In the genomic region with DNA sequence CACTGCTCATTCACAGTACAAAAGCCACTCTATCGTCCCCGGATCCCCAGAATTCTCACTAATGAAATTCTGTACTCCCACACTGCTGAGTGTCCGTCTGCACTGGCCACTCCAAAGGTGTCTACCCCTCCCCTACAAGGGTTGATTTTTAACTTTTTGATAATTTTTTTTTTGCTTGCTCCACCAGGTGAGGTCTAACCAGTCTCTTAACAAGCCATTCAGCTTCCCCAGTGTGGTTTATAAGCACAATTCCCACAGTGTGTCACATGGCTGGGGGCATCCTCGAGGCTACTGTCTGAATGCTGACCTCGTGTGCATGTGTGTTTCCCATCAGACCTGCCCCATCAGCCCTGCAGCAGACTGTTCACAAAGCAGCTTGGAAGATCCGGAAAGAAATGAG, we compare ENCODE assay signal across 27 mouse cellular contexts. TPM values are rescaled to one million over a fixed set of nuclear protein-coding genes. Genes with fewer than 3 reads are reported as not detected.
A peak's percentile ranks its signal among the peaks of the same experiment; 100 is the strongest.
DNase-seq lines count a peak whose midpoint lies in the region; ATAC-seq and TF ChIP-seq lines count a peak whose summit lies in the region.
"Had no signal": no experiment of that assay in that cellular context is flagged by ENCODE, and none has a peak within 500 bp of the region (broad histone marks: within the 10 kb centered on the region; RNA-seq: fewer than 3 reads in every experiment).

No protein-coding gene starts in this region.

- H3K4me2 ChIP-seq in heart, embryonic 11.5 days: no peak overlapping the region
- no peak overlapping the region for H3K4me2 ChIP-seq in midbrain, embryonic 12.5 days (replicated peaks)
- no peak overlapping the region for H3K4me2 ChIP-seq in midbrain, embryonic 16.5 days (ENCODE audit: low read length)
- no peak overlapping the region for H3K4me2 ChIP-seq in liver, postnatal 0 days (ENCODE audit: low read depth, low read length)
- H3K4me2 ChIP-seq: heart, embryonic 15.5 days; limb, embryonic 12.5 days; liver, embryonic 11.5 days; neural tube, embryonic 13.5 days had no signal

- no peaks in the 10 kb centered on the region for H3K9me3 ChIP-seq in heart, embryonic 10.5 days
- H3K9me3 ChIP-seq in heart, embryonic 11.5 days (replicated peaks; ENCODE audit: control insufficient read depth, low read length): no peaks in the 10 kb centered on the region
- H3K9me3 ChIP-seq in midbrain, embryonic 12.5 days: no peaks in the 10 kb centered on the region
- no peaks in the 10 kb centered on the region for H3K9me3 ChIP-seq in midbrain, embryonic 16.5 days (replicated peaks; ENCODE audit: control insufficient read depth, low read length, poor library complexity, severe bottlenecking)
- no peaks in the 10 kb centered on the region for H3K9me3 ChIP-seq in liver, postnatal 0 days (ENCODE audit: low read length)
- H3K9me3 ChIP-seq: heart, embryonic 15.5 days; limb, embryonic 12.5 days; neural tube, embryonic 13.5 days had no signal

- no peak for TF ChIP-seq EP300 in liver, postnatal 0 days (IDR thresholded peaks at IDR 0.05; ENCODE audit: low read depth)

- no peak for ATAC-seq in heart, embryonic 11.5 days (replicated peaks; ENCODE audit: insufficient number of reproducible peaks, low FRiP score, low TSS enrichment)
- no peak for ATAC-seq in midbrain, embryonic 12.5 days (ENCODE audit: low FRiP score, low read depth)
- ATAC-seq in midbrain, embryonic 16.5 days: no peak
- no peak for ATAC-seq in liver, postnatal 0 days
- ATAC-seq: activated CD4-positive, CD25-positive, alpha-beta regulatory T cell, adult 4 months; forebrain, embryonic 16.5 days; hindbrain, embryonic 16.5 days had no signal

- peaks cover 68% of the 10 kb centered on the region for H3K4me1 ChIP-seq in heart, embryonic 10.5 days
- peaks cover 30% of the 10 kb centered on the region for H3K4me1 ChIP-seq in heart, embryonic 11.5 days (ENCODE audit: control insufficient read depth, insufficient read depth, low read length)
- H3K4me1 ChIP-seq in midbrain, embryonic 12.5 days: 0 out of 2 replicates have a peak, but pooled peaks cover 9% of the 10 kb centered on the region
- H3K4me1 ChIP-seq in midbrain, embryonic 16.5 days (ENCODE audit: control insufficient read depth, insufficient read depth, low read length): 0 out of 2 replicates have a peak, but pooled peaks cover 10% of the 10 kb centered on the region
- H3K4me1 ChIP-seq in liver, postnatal 0 days (ENCODE audit: insufficient read depth): no peaks in the 10 kb centered on the region

- H3K9ac ChIP-seq in heart, embryonic 11.5 days (ENCODE audit: low read depth, low read length): no peak overlapping the region
- no peak overlapping the region for H3K9ac ChIP-seq in midbrain, embryonic 12.5 days (replicated peaks)
- H3K9ac ChIP-seq in midbrain, embryonic 16.5 days (ENCODE audit: low read depth, low read length): no peak overlapping the region
- H3K9ac ChIP-seq in liver, postnatal 0 days (replicated peaks): no peak overlapping the region
- H3K9ac ChIP-seq: heart, embryonic 15.5 days; limb, embryonic 12.5 days; neural tube, embryonic 13.5 days had no signal

- no peaks in the 10 kb centered on the region for H3K27me3 ChIP-seq in heart, embryonic 10.5 days (ENCODE audit: insufficient read depth, poor library complexity, severe bottlenecking)
- H3K27me3 ChIP-seq in heart, embryonic 11.5 days (ENCODE audit: control insufficient read depth, insufficient read depth, low read length): no peaks in the 10 kb centered on the region
- H3K27me3 ChIP-seq in midbrain, embryonic 12.5 days: peaks cover 12% of the 10 kb centered on the region; the same call in 1 of the 2 replicates
- H3K27me3 ChIP-seq in midbrain, embryonic 16.5 days (ENCODE audit: control insufficient read depth, insufficient read depth, low read depth, low read length): no peaks in the 10 kb centered on the region
- no peaks in the 10 kb centered on the region for H3K27me3 ChIP-seq in liver, postnatal 0 days (ENCODE audit: insufficient read depth, low read length)

- no peak overlapping the region for H3K4me3 ChIP-seq in heart, embryonic 10.5 days
- H3K4me3 ChIP-seq in heart, embryonic 11.5 days (ENCODE audit: low read depth, low read length): no peak overlapping the region
- H3K4me3 ChIP-seq in midbrain, embryonic 12.5 days: no peak overlapping the region
- H3K4me3 ChIP-seq in midbrain, embryonic 16.5 days (ENCODE audit: low read depth, low read length): no peak overlapping the region
- no peak overlapping the region for H3K4me3 ChIP-seq in liver, postnatal 0 days (ENCODE audit: low read depth, low read length)
- H3K4me3 ChIP-seq: erythroblast, embryonic 14.5 days; heart, embryonic 15.5 days; limb, embryonic 12.5 days; megakaryocyte, embryonic 14.5 days; neural tube, embryonic 13.5 days had no signal

- peak overlapping the region; percentile 81; the same call in 1 of the 2 replicates for H3K27ac ChIP-seq in heart, embryonic 10.5 days
- H3K27ac ChIP-seq in heart, embryonic 11.5 days (ENCODE audit: low read depth, low read length): no peak overlapping the region
- 0 out of 2 replicates have a peak overlapping the region, but pooled peaks have one; percentile 42 for H3K27ac ChIP-seq in midbrain, embryonic 12.5 days (replicated peaks)
- no peak overlapping the region for H3K27ac ChIP-seq in midbrain, embryonic 16.5 days (ENCODE audit: low read length)
- H3K27ac ChIP-seq in liver, postnatal 0 days (ENCODE audit: low read depth): no peak overlapping the region
- H3K27ac ChIP-seq: heart, embryonic 15.5 days; limb, embryonic 12.5 days; neural tube, embryonic 13.5 days had no signal

- 63% methylated on average over 6 of the region's 6 CpGs for WGBS in heart, embryonic 10.5 days
- WGBS in heart, embryonic 11.5 days (ENCODE audit: insufficient replicate concordance): 71% methylated on average over 6 of the region's 6 CpGs
- 63% methylated on average over 6 of the region's 6 CpGs for WGBS in midbrain, embryonic 12.5 days
- WGBS in midbrain, embryonic 16.5 days: 49% methylated on average over 6 of the region's 6 CpGs
- 56% methylated on average over 6 of the region's 6 CpGs for WGBS in liver, postnatal 0 days (ENCODE audit: insufficient replicate concordance)

- no peak for TF ChIP-seq CTCF in liver, postnatal 0 days (IDR thresholded peaks at IDR 0.05; ENCODE audit: low read depth)

- no peak for DNase-seq in heart, embryonic 10.5 days (ENCODE audit: low spot score)
- DNase-seq in kidney, postnatal 10 days: peak; percentile 38
- no peak for DNase-seq in gastrocnemius, postnatal 4 days (ENCODE audit: low spot score in 2 of 2)
- DNase-seq in liver, postnatal 0 days: no peak
- DNase-seq: adrenal gland, adult 2 months; adrenal gland, postnatal 36 days; cerebellum, adult 18-20 months; cerebellum, postnatal 10 days; layer of hippocampus, adult 9-11 months; lung, postnatal 36 days; thymus, postnatal 4 days had no signal

- H3K36me3 ChIP-seq in heart, embryonic 10.5 days: no peaks in the 10 kb centered on the region
- H3K36me3 ChIP-seq in heart, embryonic 11.5 days (ENCODE audit: control insufficient read depth, insufficient read depth, low read length): no peaks in the 10 kb centered on the region
- H3K36me3 ChIP-seq in midbrain, embryonic 12.5 days: no peaks in the 10 kb centered on the region
- H3K36me3 ChIP-seq in midbrain, embryonic 16.5 days (ENCODE audit: control insufficient read depth, insufficient read depth, low read length): 0 out of 2 replicates have a peak, but pooled peaks cover 4% of the 10 kb centered on the region
- no peaks in the 10 kb centered on the region for H3K36me3 ChIP-seq in liver, postnatal 0 days (replicated peaks; ENCODE audit: insufficient read depth, low read length)
- H3K36me3 ChIP-seq: heart, embryonic 15.5 days; limb, embryonic 12.5 days; neural tube, embryonic 13.5 days had no signal

RNA-seq across cellular contexts. Expression of a gene that starts 40.9 kb away (rescaled TPM):
- polyA plus RNA-seq in heart, embryonic 10.5 days (2016; fragmentation: Nextera tagmentation; extraction: Ambion mirVana): 0.17 and 0.44 TPM in 2 replicates
- polyA plus RNA-seq in heart, embryonic 11.5 days (2014; fragmentation: Nextera tagmentation; extraction: Ambion mirVana): 0.06 and 0.27 TPM in 2 replicates
- 0.76 and 1.4 TPM in 2 replicates for polyA plus RNA-seq in midbrain, embryonic 12.5 days (2016; fragmentation: Nextera tagmentation; extraction: Ambion mirVana)
- polyA plus RNA-seq in midbrain, embryonic 16.5 days (2015; fragmentation: Nextera tagmentation; extraction: Ambion mirVana): 6.3 and 6.4 TPM in 2 replicates
- total RNA-seq in gastrocnemius, postnatal 4 days (2021): under 1 TPM; 0.59 to 0.88 TPM
- 0.04 and 0.05 TPM in 2 replicates for polyA plus RNA-seq in liver, postnatal 0 days (2015; fragmentation: Nextera tagmentation; extraction: Ambion mirVana)
- total RNA-seq: CH12.LX; common myeloid progenitor, adult 5-6 weeks had no signal
- polyA plus RNA-seq: C2C12 had no signal

RNA-seq across cellular contexts. Expression of a gene that starts 53.0 kb away (rescaled TPM):
- 0.09 and 0.15 TPM in 2 replicates for polyA plus RNA-seq in heart, embryonic 10.5 days (2016; fragmentation: Nextera tagmentation; extraction: Ambion mirVana)
- polyA plus RNA-seq in heart, embryonic 11.5 days (2014; fragmentation: Nextera tagmentation; extraction: Ambion mirVana): 0.06 and 0.10 TPM in 2 replicates
- polyA plus RNA-seq in midbrain, embryonic 12.5 days (2016; fragmentation: Nextera tagmentation; extraction: Ambion mirVana): 0.13 and 0.17 TPM in 2 replicates
- 0.68 and 0.99 TPM in 2 replicates for polyA plus RNA-seq in midbrain, embryonic 16.5 days (2015; fragmentation: Nextera tagmentation; extraction: Ambion mirVana)
- under 1 TPM; 0.16 to 0.22 TPM for total RNA-seq in gastrocnemius, postnatal 4 days (2021)
- polyA plus RNA-seq in liver, postnatal 0 days (2015; fragmentation: Nextera tagmentation; extraction: Ambion mirVana): 0.39 and 0.56 TPM in 2 replicates
- total RNA-seq: CH12.LX; common myeloid progenitor, adult 5-6 weeks had no signal
- polyA plus RNA-seq: activated CD4-positive, CD25-positive, alpha-beta regulatory T cell, adult 4 months; C2C12; erythroblast, embryonic 14.5 days; thymus, postnatal 0 days had no signal

Comparison
In these comparisons a context has a peak if more than half of its experiments do, and no peak if none do; other contexts are left out.
1. H3K27ac ChIP-seq: peak in heart, embryonic 10.5 days (single experiment) and midbrain, embryonic 12.5 days (single experiment); none in heart, embryonic 11.5 days (single experiment), midbrain, embryonic 16.5 days (single experiment) and liver, postnatal 0 days (single experiment).